Mouse (Mus musculus) thymus, adult 2 months (tissue): ENCODE results near the gene Echdc2.

Experiments used
- CTCF ChIP-seq: fragments of 200-500 bp; IDR thresholded peaks from 2 replicates; pipeline ENCODE4 v1.5.1; 2012; ENCODE audit warnings: mild to moderate bottlenecking, control low read depth, low read length, moderate library complexity, borderline replicate concordance; ENCODE audit not compliant: control insufficient read depth, poor library complexity, insufficient read depth; ENCODE audit errors: extremely low read depth
- POLR2A ChIP-seq: fragments of 200-500 bp; IDR thresholded peaks from 2 replicates; pipeline ENCODE4 v1.6.1; 2012; ENCODE audit warnings: mild to moderate bottlenecking, low read length, control low read depth, moderate library complexity; ENCODE audit not compliant: control insufficient read depth, poor library complexity, insufficient read depth; ENCODE audit errors: extremely low read depth

DNA sequence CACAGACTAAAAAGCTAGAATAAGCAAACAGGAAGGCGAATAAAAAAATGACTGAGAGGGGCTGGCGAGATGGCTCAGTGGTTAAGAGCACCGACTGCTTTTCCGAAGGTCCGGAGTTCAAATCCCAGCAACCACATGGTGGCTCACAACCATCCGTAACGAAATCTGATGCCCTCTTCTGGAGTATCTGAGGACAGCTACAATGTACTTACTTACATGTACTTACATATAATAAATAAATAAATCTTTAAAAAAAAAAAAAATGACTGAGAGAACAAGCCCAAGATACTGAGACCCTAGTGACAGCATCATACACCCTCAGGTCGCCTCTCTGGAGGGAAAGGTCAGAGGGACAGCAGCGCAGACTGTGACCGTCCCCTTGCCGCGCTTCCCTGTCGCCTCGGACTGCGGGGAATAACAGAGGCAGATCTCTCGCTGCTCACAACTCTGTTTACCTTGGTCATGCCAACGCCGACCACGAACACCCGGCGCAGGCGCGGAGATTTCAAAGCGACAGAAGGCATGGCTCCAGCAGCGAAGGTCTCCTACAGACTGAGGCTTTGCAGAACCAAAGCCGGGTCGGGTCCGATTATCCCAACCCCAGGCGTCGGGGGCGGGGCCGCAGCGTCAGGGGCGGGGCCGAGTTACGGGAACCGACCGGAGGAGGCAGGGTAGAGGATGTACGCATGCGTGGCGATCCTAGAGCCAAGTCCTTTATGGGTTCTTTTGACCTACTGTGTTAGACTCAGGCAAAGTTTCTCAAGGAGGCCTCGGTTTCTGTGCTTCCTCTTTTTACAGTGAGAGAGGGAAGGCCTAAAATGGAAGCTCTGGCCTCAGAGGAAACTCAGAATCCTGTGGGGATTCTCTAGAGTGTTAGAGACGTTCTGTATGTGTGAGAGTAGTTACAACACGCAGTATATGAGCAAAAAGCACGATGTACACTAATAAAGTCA lies 47.0 kb upstream of the Echdc2 start:
- no peak for TF ChIP-seq CTCF
- TF ChIP-seq POLR2A, result peak; percentile 30; the same call in 1 of the 2 replicates
